Mouse (Mus musculus): ENCODE measurements around the gene Med12l.

DNA sequence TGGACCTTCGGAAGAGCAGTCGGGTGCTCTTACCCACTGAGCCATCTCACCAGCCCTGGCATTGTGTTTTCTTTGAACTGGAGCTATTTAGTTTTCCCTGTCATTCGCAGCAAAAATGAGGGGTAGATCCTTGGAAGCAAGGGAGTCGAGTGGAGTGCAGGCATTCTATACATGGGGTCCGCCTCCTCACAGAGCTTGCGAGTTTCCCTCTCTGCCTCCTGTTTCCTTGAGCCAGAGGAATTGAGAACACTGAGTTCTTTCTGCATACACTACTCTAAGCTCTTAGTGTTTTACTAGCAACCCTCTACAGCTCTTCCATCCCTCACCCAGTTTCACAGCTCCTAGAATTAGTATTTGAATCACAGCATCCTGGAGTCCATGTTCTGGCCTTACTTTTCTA lies 149.8 kb downstream of the Med12l start:
- TF ChIP-seq CHD2 (IDR thresholded peaks at IDR 0.05; ENCODE audit: low read length) (no peak), ZNF384 (IDR thresholded peaks at IDR 0.05; ENCODE audit: low read depth, low read length) (no peak), CTCF (conservative IDR thresholded peaks at IDR 0.05 in 1 of 2, IDR thresholded peaks at IDR 0.05 in 1 of 2; ENCODE audit: low read depth in 2 of 2, low read length in 2 of 2) (no peak), POLR2A (IDR thresholded peaks at IDR 0.05; ENCODE audit: low read depth, low read length) (no peak), E2F4 (IDR thresholded peaks at IDR 0.05; ENCODE audit: insufficient replicate concordance, low read depth, low read length) (no peak)
